Mouse (Mus musculus): ENCODE measurements at regions not wholly inside any gene's neighbourhood (a gene's known extent, or its start where the extent isn't known, plus 50 kb on each side); places are given as distances from the start of the nearest gene placed in this dataset.

DNA sequence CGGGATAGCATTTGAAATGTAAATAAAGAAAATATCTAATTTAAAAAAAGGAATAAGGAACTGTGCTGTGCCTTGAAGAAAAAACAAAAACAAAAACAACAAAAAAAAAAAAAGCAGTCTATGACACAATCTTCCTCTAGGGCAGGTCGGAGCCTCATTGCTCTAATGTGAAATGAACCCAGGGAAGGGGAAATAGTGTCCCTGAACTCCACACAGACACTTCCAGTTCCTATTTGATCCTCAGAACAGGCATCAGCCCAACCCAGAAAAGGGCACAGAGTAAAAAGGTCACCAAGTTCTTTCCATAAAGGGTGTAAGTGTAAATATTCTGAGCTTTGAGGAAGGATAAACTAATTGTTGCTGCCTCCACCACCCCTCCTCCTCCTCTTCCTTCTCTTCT lies 250.2 kb upstream of the Fggy start:
- TF ChIP-seq CTCF (IDR thresholded peaks at IDR 0.05) (no peak), EP300 (IDR thresholded peaks at IDR 0.05; ENCODE audit: insufficient read depth, low read depth, low read length) (no peak), POLR2A (IDR thresholded peaks at IDR 0.05; ENCODE audit: insufficient read depth, low read depth, low read length) (no peak)
